Mouse (Mus musculus) heart, postnatal 10 days (tissue): ENCODE measurements at regions not wholly inside any gene's neighbourhood (a gene's known extent, or its start where the extent isn't known, plus 50 kb on each side); places are given as distances from the start of the nearest gene placed in this dataset.

Source experiments
- DNase-seq, 2 experiments: peaks; one replicate each; pipeline ENCODE4 v3.0.0; 2021
- intact Hi-C: fragments of 180-260 bp; cut with DNase I; formaldehyde crosslinking; loops from one replicate; pipeline ENCODE4 v1.15.1; 2025

- intact Hi-C loops = no loop called here
Observed at GRCm38 (mm10) chr15:69224619-69225587, 2724.2 kb upstream of the Lrrc6 start.

GRCm38 (mm10) chr15:69223411-69223810 is 2722.7 kb upstream of the Lrrc6 start:
- DNase-seq = no peak
- intact Hi-C loops = no loop called here

More at GRCm38 (mm10) chr15:69224619-69225587, 2724.2 kb upstream of the Lrrc6 start:
- no peak for DNase-seq

DNA sequence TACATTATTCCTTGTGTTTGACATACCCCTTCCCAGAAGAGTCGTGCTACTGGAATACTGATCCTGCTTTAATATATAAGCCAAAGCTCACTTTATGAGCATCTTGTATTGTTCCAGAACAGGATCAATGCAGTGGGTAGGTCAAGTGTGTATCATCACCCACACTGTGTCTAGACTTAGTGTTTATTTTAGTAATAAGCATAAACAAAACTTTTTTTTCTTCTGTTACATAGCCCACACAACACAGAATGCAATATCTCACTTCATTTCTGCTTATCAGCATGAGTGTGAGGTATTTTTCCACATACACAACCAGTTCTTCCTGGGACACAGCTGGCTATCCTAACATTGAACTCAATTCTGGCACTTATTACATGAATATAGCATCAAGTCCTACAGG is 2721.7 kb upstream of the Lrrc6 start:
- no peak for DNase-seq
- intact Hi-C loops = no loop called here
